ENCODE assay signal across 27 mouse cellular contexts in the genomic region with DNA sequence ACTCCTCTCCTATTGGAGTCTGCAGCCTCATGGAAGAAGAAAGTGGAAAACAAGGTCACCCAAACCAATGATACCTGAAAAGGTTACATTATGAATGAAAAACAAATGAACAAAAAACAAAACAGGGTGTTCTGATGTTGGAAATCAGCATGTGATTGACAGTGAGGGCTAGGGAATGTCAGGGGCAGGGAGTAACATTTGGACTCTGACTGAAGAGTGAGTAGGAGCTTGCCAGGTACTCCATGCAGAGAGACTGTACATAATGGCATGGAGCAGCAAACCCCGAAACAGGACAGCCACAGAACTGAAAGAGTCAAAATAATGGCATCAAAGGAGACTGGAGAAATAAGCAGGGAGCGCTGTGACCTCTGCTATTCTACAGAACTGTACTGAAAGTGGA. TPM values are rescaled to one million over a fixed set of nuclear protein-coding genes. Genes with fewer than 3 reads are reported as not detected.
DNase-seq lines count a peak whose midpoint lies in the region; ATAC-seq and TF ChIP-seq lines count a peak whose summit lies in the region.
"Had no signal": no experiment of that assay in that cellular context is flagged by ENCODE, and none has a peak within 500 bp of the region (broad histone marks: within the 10 kb centered on the region; RNA-seq: fewer than 3 reads in every experiment).

No protein-coding gene starts in this region.

- no peak for ATAC-seq in heart, embryonic 13.5 days (ENCODE audit: extremely low read depth, insufficient number of reproducible peaks, low FRiP score, low TSS enrichment)
- no peak for ATAC-seq in liver, embryonic 11.5 days (replicated peaks; ENCODE audit: low FRiP score)
- ATAC-seq in midbrain, embryonic 14.5 days (ENCODE audit: low FRiP score, low TSS enrichment), result no peak
- ATAC-seq in liver, postnatal 0 days, result no peak
- ATAC-seq: forebrain, embryonic 15.5 days; hindbrain, postnatal 0 days; Patski had no signal

- DNase-seq in heart, embryonic 10.5 days (ENCODE audit: low spot score), result no peak
- DNase-seq in liver, adult 2 months (ENCODE audit: extremely low read depth, low read depth, low spot score), result peak; percentile 83
- DNase-seq in liver, embryonic 11.5 days (ENCODE audit: low spot score), result no peak
- peak; percentile 8 for DNase-seq in midbrain, embryonic 10.5 days (ENCODE audit: low spot score)
- DNase-seq in midbrain, embryonic 14.5 days, result no peak
- no peak for DNase-seq in liver, postnatal 0 days
- no peak for DNase-seq in embryo, embryonic 10 days (ENCODE audit: low spot score)
- DNase-seq: adrenal gland, postnatal 10 days; adrenal gland, postnatal 36 days; B cell, adult 2 months; cerebellum, adult 18-20 months; cerebellum, adult 9-10 months; cerebellum, postnatal 14 days; gastrocnemius, postnatal 25 days; heart, postnatal 14 days; heart, postnatal 4 days had no signal

- no peaks in the 10 kb centered on the region for H3K27me3 ChIP-seq in heart, embryonic 13.5 days (replicated peaks)
- no peaks in the 10 kb centered on the region for H3K27me3 ChIP-seq in heart, embryonic 10.5 days (ENCODE audit: insufficient read depth, poor library complexity, severe bottlenecking)
- no peaks in the 10 kb centered on the region for H3K27me3 ChIP-seq in liver, adult 2 months (ENCODE audit: control insufficient read depth, insufficient read depth, low read length)
- H3K27me3 ChIP-seq in liver, embryonic 11.5 days (replicated peaks; ENCODE audit: control insufficient read depth, insufficient read depth, low read length), result no peaks in the 10 kb centered on the region
- no peaks in the 10 kb centered on the region for H3K27me3 ChIP-seq in midbrain, embryonic 10.5 days (ENCODE audit: low read depth, poor library complexity, severe bottlenecking)
- H3K27me3 ChIP-seq in midbrain, embryonic 14.5 days (ENCODE audit: control insufficient read depth, insufficient read depth, low read length), result no peaks in the 10 kb centered on the region
- no peaks in the 10 kb centered on the region for H3K27me3 ChIP-seq in liver, postnatal 0 days (ENCODE audit: insufficient read depth, low read length)
- H3K27me3 ChIP-seq: CH12.LX; embryonic facial prominence, embryonic 13.5 days; forebrain, embryonic 12.5 days; forebrain, embryonic 15.5 days; heart, embryonic 12.5 days; Patski had no signal

- no peaks in the 10 kb centered on the region for H3K36me3 ChIP-seq in heart, embryonic 13.5 days
- H3K36me3 ChIP-seq in heart, embryonic 10.5 days, result no peaks in the 10 kb centered on the region
- H3K36me3 ChIP-seq in liver, adult 2 months (ENCODE audit: control insufficient read depth, insufficient read depth, low read length), result no peaks in the 10 kb centered on the region
- no peaks in the 10 kb centered on the region for H3K36me3 ChIP-seq in liver, embryonic 11.5 days (ENCODE audit: control insufficient read depth, insufficient read depth, low read length)
- no peaks in the 10 kb centered on the region for H3K36me3 ChIP-seq in midbrain, embryonic 10.5 days
- no peaks in the 10 kb centered on the region for H3K36me3 ChIP-seq in midbrain, embryonic 14.5 days (ENCODE audit: control insufficient read depth, insufficient read depth, low read length)
- H3K36me3 ChIP-seq in liver, postnatal 0 days (replicated peaks; ENCODE audit: insufficient read depth, low read length), result no peaks in the 10 kb centered on the region
- H3K36me3 ChIP-seq: embryonic facial prominence, embryonic 13.5 days; forebrain, embryonic 12.5 days; forebrain, embryonic 15.5 days; heart, embryonic 12.5 days had no signal

- H3K9ac ChIP-seq in heart, embryonic 13.5 days, result no peak overlapping the region
- no peak overlapping the region for H3K9ac ChIP-seq in liver, adult 2 months (ENCODE audit: low read depth, low read length)
- no peak overlapping the region for H3K9ac ChIP-seq in liver, embryonic 11.5 days (ENCODE audit: low read depth, low read length)
- H3K9ac ChIP-seq in midbrain, embryonic 14.5 days (replicated peaks; ENCODE audit: low read length), result no peak overlapping the region
- no peak overlapping the region for H3K9ac ChIP-seq in liver, postnatal 0 days (replicated peaks)
- H3K9ac ChIP-seq: embryonic facial prominence, embryonic 13.5 days; forebrain, embryonic 12.5 days; forebrain, embryonic 15.5 days; heart, embryonic 12.5 days; hindbrain, embryonic 14.5 days had no signal

- H3K4me2 ChIP-seq in heart, embryonic 13.5 days, result no peak overlapping the region
- H3K4me2 ChIP-seq in liver, embryonic 11.5 days, result no peak overlapping the region
- H3K4me2 ChIP-seq in midbrain, embryonic 14.5 days (ENCODE audit: low read length), result no peak overlapping the region
- H3K4me2 ChIP-seq in liver, postnatal 0 days (ENCODE audit: low read depth, low read length), result no peak overlapping the region
- H3K4me2 ChIP-seq: embryonic facial prominence, embryonic 13.5 days; forebrain, embryonic 12.5 days; forebrain, embryonic 15.5 days; heart, embryonic 12.5 days; hindbrain, embryonic 14.5 days had no signal

- 0 out of 2 replicates have a peak overlapping the region, but pooled peaks have one; percentile 7 for H3K27ac ChIP-seq in heart, embryonic 13.5 days (replicated peaks)
- no peak overlapping the region for H3K27ac ChIP-seq in heart, embryonic 10.5 days
- H3K27ac ChIP-seq in liver, adult 2 months (replicated peaks; ENCODE audit: insufficient read depth, low read depth, low read length), result peak overlapping the region; percentile 68
- no peak overlapping the region for H3K27ac ChIP-seq in liver, embryonic 11.5 days (ENCODE audit: low read depth, low read length)
- H3K27ac ChIP-seq in midbrain, embryonic 10.5 days (replicated peaks), result no peak overlapping the region
- no peak overlapping the region for H3K27ac ChIP-seq in midbrain, embryonic 14.5 days (replicated peaks; ENCODE audit: low read depth, low read length)
- H3K27ac ChIP-seq in liver, postnatal 0 days (ENCODE audit: low read depth), result peak overlapping the region; percentile 39; the same call in 1 of the 2 replicates
- H3K27ac ChIP-seq: embryonic facial prominence, embryonic 13.5 days; forebrain, embryonic 12.5 days; forebrain, embryonic 15.5 days; hindbrain, embryonic 14.5 days; hindbrain, postnatal 0 days had no signal

- TF ChIP-seq EP300 in liver, postnatal 0 days (IDR thresholded peaks at IDR 0.05; ENCODE audit: low read depth), result no peak

- TF ChIP-seq CTCF in liver, adult 2 months (IDR thresholded peaks at IDR 0.05; ENCODE audit: low read depth, low read length), result no peak
- TF ChIP-seq CTCF in liver, postnatal 0 days (IDR thresholded peaks at IDR 0.05; ENCODE audit: low read depth), result no peak

- 77% methylated on average over 2 of the region's 2 CpGs for WGBS in heart, embryonic 13.5 days
- WGBS in heart, embryonic 10.5 days, result 74% methylated on average over 2 of the region's 2 CpGs
- WGBS in liver, adult 2 months, result 59% methylated on average over 2 of the region's 2 CpGs
- WGBS in liver, embryonic 11.5 days, result 89% methylated on average over 2 of the region's 2 CpGs
- 96% methylated on average over 2 of the region's 2 CpGs for WGBS in midbrain, embryonic 10.5 days
- WGBS in midbrain, embryonic 14.5 days, result 85% methylated on average over 2 of the region's 2 CpGs
- WGBS in liver, postnatal 0 days (ENCODE audit: insufficient replicate concordance), result 83% methylated on average over 2 of the region's 2 CpGs

- H3K9me3 ChIP-seq in heart, embryonic 13.5 days, result no peaks in the 10 kb centered on the region
- no peaks in the 10 kb centered on the region for H3K9me3 ChIP-seq in heart, embryonic 10.5 days
- H3K9me3 ChIP-seq in liver, embryonic 11.5 days (ENCODE audit: control insufficient read depth, low read length), result no peaks in the 10 kb centered on the region
- H3K9me3 ChIP-seq in midbrain, embryonic 10.5 days (replicated peaks), result no peaks in the 10 kb centered on the region
- no peaks in the 10 kb centered on the region for H3K9me3 ChIP-seq in midbrain, embryonic 14.5 days (ENCODE audit: control insufficient read depth, low read length)
- H3K9me3 ChIP-seq in liver, postnatal 0 days (ENCODE audit: low read length), result no peaks in the 10 kb centered on the region
- H3K9me3 ChIP-seq: embryonic facial prominence, embryonic 13.5 days; forebrain, embryonic 12.5 days; forebrain, embryonic 15.5 days; G1E; heart, embryonic 12.5 days had no signal

- peaks cover 34% of the 10 kb centered on the region for H3K79me2 ChIP-seq in liver, adult 2 months (ENCODE audit: control insufficient read depth, insufficient read depth, low read length)

- H3K4me1 ChIP-seq in heart, embryonic 13.5 days, result peaks cover 50% of the 10 kb centered on the region
- peaks cover 37% of the 10 kb centered on the region for H3K4me1 ChIP-seq in heart, embryonic 10.5 days
- peaks cover 29% of the 10 kb centered on the region for H3K4me1 ChIP-seq in liver, adult 2 months (ENCODE audit: control insufficient read depth, insufficient read depth, low read length)
- peaks cover 56% of the 10 kb centered on the region for H3K4me1 ChIP-seq in liver, embryonic 11.5 days (replicated peaks; ENCODE audit: control insufficient read depth, insufficient read depth, low read length)
- peaks cover 14% of the 10 kb centered on the region for H3K4me1 ChIP-seq in midbrain, embryonic 10.5 days
- H3K4me1 ChIP-seq in midbrain, embryonic 14.5 days (ENCODE audit: control insufficient read depth, insufficient read depth, low read length), result 0 out of 2 replicates have a peak, but pooled peaks cover 6% of the 10 kb centered on the region
- H3K4me1 ChIP-seq in liver, postnatal 0 days (ENCODE audit: insufficient read depth), result peaks cover 34% of the 10 kb centered on the region
- H3K4me1 ChIP-seq: forebrain, embryonic 15.5 days had no signal

- no peak for TF ChIP-seq POLR2A in liver, adult 2 months (IDR thresholded peaks at IDR 0.05; ENCODE audit: extremely low read depth, insufficient read depth, low read length)

- H3K4me3 ChIP-seq in heart, embryonic 13.5 days, result no peak overlapping the region
- no peak overlapping the region for H3K4me3 ChIP-seq in heart, embryonic 10.5 days
- H3K4me3 ChIP-seq in liver, adult 2 months (ENCODE audit: insufficient read depth, low read depth, low read length), result no peak overlapping the region
- no peak overlapping the region for H3K4me3 ChIP-seq in liver, embryonic 11.5 days (ENCODE audit: low read depth, low read length)
- no peak overlapping the region for H3K4me3 ChIP-seq in midbrain, embryonic 10.5 days
- no peak overlapping the region for H3K4me3 ChIP-seq in midbrain, embryonic 14.5 days (replicated peaks; ENCODE audit: low read depth, low read length)
- no peak overlapping the region for H3K4me3 ChIP-seq in liver, postnatal 0 days (ENCODE audit: low read depth, low read length)
- H3K4me3 ChIP-seq: embryonic facial prominence, embryonic 13.5 days; erythroblast, embryonic 14.5 days; forebrain, embryonic 12.5 days; forebrain, embryonic 15.5 days; heart, embryonic 12.5 days had no signal

RNA-seq across cellular contexts. Expression of a gene that starts 14.9 kb away (rescaled TPM):
- 2.4 TPM in 2 replicates for polyA plus RNA-seq in heart, embryonic 13.5 days (2015; fragmentation: Nextera tagmentation; extraction: Ambion mirVana)
- polyA plus RNA-seq in heart, embryonic 10.5 days (2016; fragmentation: Nextera tagmentation; extraction: Ambion mirVana), result 1.4 and 1.5 TPM in 2 replicates
- 3.5 and 4.9 TPM in 2 replicates for total RNA-seq in liver, adult 2 months (2014; rRNA removed)
- polyA plus RNA-seq in liver, adult 2 months (2012; rRNA removed), result 0.61 and 1.1 TPM in 2 replicates
- polyA plus RNA-seq in liver, embryonic 11.5 days (2014; fragmentation: Nextera tagmentation; extraction: Ambion mirVana), result 11.5 and 12.0 TPM in 2 replicates
- polyA plus RNA-seq in midbrain, embryonic 10.5 days (2016; fragmentation: Nextera tagmentation; extraction: Ambion mirVana), result 1.1 and 1.8 TPM in 2 replicates
- polyA plus RNA-seq in midbrain, embryonic 14.5 days (2014; fragmentation: Nextera tagmentation; extraction: Ambion mirVana), result 0.69 and 1.6 TPM in 2 replicates
- polyA plus RNA-seq in liver, postnatal 0 days (2015; fragmentation: Nextera tagmentation; extraction: Ambion mirVana), result 10.3 and 10.6 TPM in 2 replicates
- total RNA-seq: CH12.LX had no signal

RNA-seq across cellular contexts. Expression of a gene that starts 15.7 kb away (rescaled TPM):
- polyA plus RNA-seq in heart, embryonic 13.5 days (2015; fragmentation: Nextera tagmentation; extraction: Ambion mirVana), result 9.5 and 10.4 TPM in 2 replicates
- 15.9 and 20.1 TPM in 2 replicates for polyA plus RNA-seq in heart, embryonic 10.5 days (2016; fragmentation: Nextera tagmentation; extraction: Ambion mirVana)
- 8.5 and 10.4 TPM in 2 replicates for total RNA-seq in liver, adult 2 months (2014; rRNA removed)
- 22.2 and 23.5 TPM in 2 replicates for polyA plus RNA-seq in liver, adult 2 months (2012; rRNA removed)
- polyA plus RNA-seq in liver, embryonic 11.5 days (2014; fragmentation: Nextera tagmentation; extraction: Ambion mirVana), result 21.4 and 27.4 TPM in 2 replicates
- 25.9 and 29.7 TPM in 2 replicates for polyA plus RNA-seq in midbrain, embryonic 10.5 days (2016; fragmentation: Nextera tagmentation; extraction: Ambion mirVana)
- 35.1 and 41.3 TPM in 2 replicates for polyA plus RNA-seq in midbrain, embryonic 14.5 days (2014; fragmentation: Nextera tagmentation; extraction: Ambion mirVana)
- polyA plus RNA-seq in liver, postnatal 0 days (2015; fragmentation: Nextera tagmentation; extraction: Ambion mirVana), result 9.6 and 9.7 TPM in 2 replicates

Comparison
In these comparisons a context has a peak if more than half of its experiments do, and no peak if none do; other contexts are left out.
1. H3K27ac ChIP-seq: peak in heart, embryonic 13.5 days (single experiment), liver, adult 2 months (single experiment) and liver, postnatal 0 days (single experiment); none in heart, embryonic 10.5 days (single experiment), liver, embryonic 11.5 days (single experiment), midbrain, embryonic 10.5 days (single experiment) and midbrain, embryonic 14.5 days (single experiment).
2. DNase-seq: peak in liver, adult 2 months (single experiment) and midbrain, embryonic 10.5 days (single experiment); none in heart, embryonic 10.5 days (single experiment), liver, embryonic 11.5 days (single experiment), midbrain, embryonic 14.5 days (single experiment), liver, postnatal 0 days (single experiment) and embryo, embryonic 10 days (single experiment).